Mouse (Mus musculus): Measurements from ENCODE around the gene 9830107B12Rik.

DNA sequence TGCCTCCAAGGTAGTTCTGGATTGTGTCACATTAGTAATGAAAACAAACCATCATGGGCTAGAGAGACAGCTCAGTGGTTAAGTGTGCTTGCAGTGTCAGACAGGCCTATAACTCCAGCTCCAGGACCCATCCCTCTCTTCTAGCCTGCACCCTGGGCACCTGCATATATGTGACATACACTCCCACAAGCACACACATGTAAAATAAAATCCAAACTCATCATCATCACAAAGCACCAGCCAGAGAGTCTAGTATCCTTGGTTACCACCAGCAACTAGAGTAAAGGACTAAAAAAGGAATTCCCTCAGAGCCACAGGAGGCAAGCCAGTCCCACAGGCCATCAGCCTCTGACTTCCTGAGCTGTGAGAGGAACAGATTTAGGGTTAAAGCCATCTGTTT, 57.0 kb downstream of the 9830107B12Rik start, which contains the start of gene 1700067P10Rik:
- no peak for TF ChIP-seq CTCF (IDR thresholded peaks at IDR 0.05; ENCODE audit: extremely low read depth, insufficient read length, insufficient replicate concordance, low read depth, low read length)
- TF ChIP-seq POLR2A (IDR thresholded peaks at IDR 0.05; ENCODE audit: low read depth, low read length): no peak

All from small intestine, adult 2 months (tissue).